Comparison of ENCODE assay signal across 8 mouse cellular contexts in the genomic region with DNA sequence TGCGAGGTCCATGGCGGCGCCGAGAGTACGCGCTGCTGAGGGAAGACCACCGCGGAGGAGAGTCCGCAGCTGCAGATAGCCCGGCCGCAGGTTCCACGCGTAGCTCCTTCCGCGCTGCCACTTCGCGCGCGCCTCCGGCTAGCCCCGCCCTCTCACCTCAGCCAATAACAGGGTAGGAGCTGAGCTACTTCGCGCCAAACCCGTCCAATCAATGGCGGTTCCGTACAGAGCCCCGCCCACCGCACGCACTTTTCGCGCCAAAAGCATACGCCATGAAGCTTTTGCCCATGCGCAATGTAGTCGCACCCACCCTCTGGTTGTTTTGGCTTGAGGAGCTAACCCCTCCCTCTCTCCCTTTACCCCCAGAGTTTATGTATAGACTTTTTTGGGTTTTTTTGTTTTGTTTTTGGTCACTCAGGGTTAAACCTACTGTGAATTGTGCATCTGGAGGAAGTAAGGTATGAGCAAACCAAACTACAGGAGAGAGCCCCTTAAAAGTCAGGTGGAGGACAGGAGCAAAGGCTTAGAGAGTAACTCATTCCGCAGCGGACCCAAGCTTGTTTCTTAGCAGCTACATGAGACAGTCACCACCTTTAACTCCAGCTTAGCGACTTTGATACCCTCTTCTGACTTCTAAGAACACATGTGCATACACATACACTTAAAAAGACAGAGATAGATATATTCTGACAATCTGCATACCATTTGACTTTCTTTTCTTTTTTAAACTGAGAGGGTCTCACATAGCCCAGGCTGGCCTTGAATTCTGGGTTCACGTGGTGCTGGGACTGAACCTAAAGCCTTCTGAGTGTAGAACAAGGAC. TPM values are rescaled to one million over a fixed set of nuclear protein-coding genes. Genes with fewer than 3 reads are reported as not detected.
A peak's percentile ranks its signal among the peaks of the same experiment; 100 is the strongest.
DNase-seq lines count a peak whose midpoint lies in the region; ATAC-seq and TF ChIP-seq lines count a peak whose summit lies in the region.

A gene (minus strand): TSS at position 111 of the 823 bp plus-strand sequence.

- peak within 1 kb of the TSS; percentile 66 for H3K4me2 ChIP-seq in embryonic facial prominence, embryonic 14.5 days (ENCODE audit: low read depth, low read length)
- H3K4me2 ChIP-seq in limb, embryonic 13.5 days (replicated peaks): peak within 1 kb of the TSS; percentile 67
- H3K4me2 ChIP-seq in midbrain, embryonic 16.5 days (ENCODE audit: low read length): peak within 1 kb of the TSS; percentile 61

- H3K4me1 ChIP-seq in embryonic facial prominence, embryonic 14.5 days (ENCODE audit: control insufficient read depth, insufficient read depth, low read length): 0 out of 2 replicates have a peak, but pooled peaks cover 11% of the 10 kb centered on the region
- H3K4me1 ChIP-seq in heart, adult 2 months (ENCODE audit: control insufficient read depth, insufficient read depth, low read length): peaks cover 5% of the 10 kb centered on the region
- H3K4me1 ChIP-seq in limb, embryonic 13.5 days: peaks cover 24% of the 10 kb centered on the region
- H3K4me1 ChIP-seq in midbrain, embryonic 16.5 days (ENCODE audit: control insufficient read depth, insufficient read depth, low read length): peaks cover 8% of the 10 kb centered on the region

- H3K27ac ChIP-seq in embryonic facial prominence, embryonic 14.5 days (replicated peaks; ENCODE audit: low read depth, low read length): peak within 1 kb of the TSS; percentile 96
- H3K27ac ChIP-seq in heart, adult 2 months: peak within 1 kb of the TSS; percentile 58
- H3K27ac ChIP-seq in limb, embryonic 13.5 days: peak within 1 kb of the TSS; percentile 96
- peak within 1 kb of the TSS; percentile 58; the same call in 1 of the 2 replicates for H3K27ac ChIP-seq in midbrain, embryonic 16.5 days (ENCODE audit: low read length)

- TF ChIP-seq POLR2A in heart, adult 2 months (IDR thresholded peaks at IDR 0.05; ENCODE audit: insufficient read depth, low read depth, low read length): peak; percentile 43; the same call in 1 of the 2 replicates

- H3K36me3 ChIP-seq in embryonic facial prominence, embryonic 14.5 days (ENCODE audit: control insufficient read depth, insufficient read depth, low read length): peaks cover 45% of the 10 kb centered on the region
- peaks cover 4% of the 10 kb centered on the region for H3K36me3 ChIP-seq in heart, adult 2 months (ENCODE audit: control insufficient read depth, insufficient read depth, low read length)
- H3K36me3 ChIP-seq in limb, embryonic 13.5 days: peaks cover 39% of the 10 kb centered on the region
- peaks cover 16% of the 10 kb centered on the region for H3K36me3 ChIP-seq in midbrain, embryonic 16.5 days (ENCODE audit: control insufficient read depth, insufficient read depth, low read length)

- no peak for TF ChIP-seq CTCF in heart, adult 2 months (IDR thresholded peaks at IDR 0.05)

- H3K79me2 ChIP-seq in heart, adult 2 months (replicated peaks; ENCODE audit: control insufficient read depth, insufficient read depth, low read length): no peaks in the 10 kb centered on the region; the same call in 1 of the 2 replicates

- H3K9ac ChIP-seq in embryonic facial prominence, embryonic 14.5 days (ENCODE audit: low read depth, low read length): peak within 1 kb of the TSS; percentile 87
- H3K9ac ChIP-seq in heart, adult 2 months (ENCODE audit: low read depth, low read length): peak within 1 kb of the TSS; percentile 58
- H3K9ac ChIP-seq in limb, embryonic 13.5 days: peak within 1 kb of the TSS; percentile 89
- peak within 1 kb of the TSS; percentile 65 for H3K9ac ChIP-seq in midbrain, embryonic 16.5 days (ENCODE audit: low read depth, low read length)

- 3% methylated on average over 21 of the region's 38 CpGs for WGBS in embryonic facial prominence, embryonic 14.5 days
- 3% methylated on average over 38 of the region's 38 CpGs for WGBS in heart, adult 2 months
- WGBS in limb, embryonic 13.5 days: 2% methylated on average over 38 of the region's 38 CpGs
- WGBS in midbrain, embryonic 16.5 days: 2% methylated on average over 38 of the region's 38 CpGs

- H3K27me3 ChIP-seq in embryonic facial prominence, embryonic 14.5 days (replicated peaks; ENCODE audit: control insufficient read depth, insufficient read depth, low read length): no peaks in the 10 kb centered on the region
- H3K27me3 ChIP-seq in heart, adult 2 months (ENCODE audit: control insufficient read depth, insufficient read depth, low read length): no peaks in the 10 kb centered on the region
- no peaks in the 10 kb centered on the region for H3K27me3 ChIP-seq in limb, embryonic 13.5 days
- H3K27me3 ChIP-seq in midbrain, embryonic 16.5 days (ENCODE audit: control insufficient read depth, insufficient read depth, low read depth, low read length): no peaks in the 10 kb centered on the region

- peak within 1 kb of the TSS; percentile 81 for H3K4me3 ChIP-seq in embryonic facial prominence, embryonic 14.5 days (ENCODE audit: low read depth, low read length)
- H3K4me3 ChIP-seq in heart, adult 2 months: peak within 1 kb of the TSS; percentile 77
- H3K4me3 ChIP-seq in limb, embryonic 13.5 days: peak within 1 kb of the TSS; percentile 84
- peak within 1 kb of the TSS; percentile 71 for H3K4me3 ChIP-seq in midbrain, embryonic 16.5 days (ENCODE audit: low read depth, low read length)

- H3K9me3 ChIP-seq in embryonic facial prominence, embryonic 14.5 days (ENCODE audit: control insufficient read depth, low read length): no peaks in the 10 kb centered on the region
- H3K9me3 ChIP-seq in limb, embryonic 13.5 days: no peaks in the 10 kb centered on the region
- no peaks in the 10 kb centered on the region for H3K9me3 ChIP-seq in midbrain, embryonic 16.5 days (replicated peaks; ENCODE audit: control insufficient read depth, low read length, poor library complexity, severe bottlenecking)

- ATAC-seq in embryonic facial prominence, embryonic 14.5 days (ENCODE audit: low read depth): peak; percentile 98
- peak; percentile 98 for ATAC-seq in limb, embryonic 13.5 days (ENCODE audit: low FRiP score, low read depth)
- ATAC-seq in midbrain, embryonic 16.5 days: peak; percentile 100

- peak; percentile 95 for DNase-seq in 3T3-L1 (ENCODE audit: low read depth, low spot score)
- DNase-seq in adrenal gland, postnatal 4 days (ENCODE audit: low spot score in 2 of 2): peak; percentile 81 to 90
- DNase-seq in embryonic facial prominence, embryonic 14.5 days (ENCODE audit: low spot score): peak; percentile 98
- peak; percentile 93 to 95 for DNase-seq in heart, adult 2 months
- DNase-seq in kidney, adult 8-10 months: peak; percentile 94 to 96
- peak; percentile 88 to 98 for DNase-seq in spleen, postnatal 10 days (ENCODE audit: low spot score in 2 of 2)

- intact Hi-C loops in heart, adult 2 months (cut with DNase I): no loop called here

- TF ChIP-seq EP300 in heart, adult 2 months (IDR thresholded peaks at IDR 0.05; ENCODE audit: insufficient read depth, low read depth, low read length): no peak

RNA-seq across cellular contexts. Expression of the gene that starts here (rescaled TPM):
- total RNA-seq in adrenal gland, postnatal 4 days (2021): 100 to 1,000 TPM in 1 of 2 experiments, 10 to 100 TPM in 1; 97.9 to 111 TPM
- polyA plus RNA-seq in embryonic facial prominence, embryonic 14.5 days (2014; fragmentation: Nextera tagmentation; extraction: Ambion mirVana): 185 and 216 TPM in 2 replicates
- 1 to 10 TPM; 5.2 to 5.7 TPM for total RNA-seq in heart, adult 2 months (2021)
- 3.4 and 4.5 TPM in 2 replicates for polyA plus RNA-seq in heart, adult 2 months (2012; rRNA removed)
- polyA plus RNA-seq in limb, embryonic 13.5 days (2015; fragmentation: Nextera tagmentation; extraction: Ambion mirVana): 225 and 231 TPM in 2 replicates
- 44.9 and 50.4 TPM in 2 replicates for polyA plus RNA-seq in midbrain, embryonic 16.5 days (2015; fragmentation: Nextera tagmentation; extraction: Ambion mirVana)

Comparison
In these comparisons a context has a peak if more than half of its experiments do, and no peak if none do; other contexts are left out.
1. Peak in every context shown above with its lines: DNase-seq, ATAC-seq, H3K4me3 ChIP-seq and H3K27ac ChIP-seq.
2. RNA of the gene that starts here (total RNA-seq): 97.9 to 111 TPM in adrenal gland, postnatal 4 days; 5.2 to 5.7 TPM in heart, adult 2 months; every median in the first group is over 10 times any median in the second.